Mouse (Mus musculus): Measurements from ENCODE around the gene Galr2. TPM values are rescaled to one million over a fixed set of nuclear protein-coding genes. Genes with fewer than 3 reads are reported as not detected.
"Not testable (repeated sequence)": the region's sequence is repeated elsewhere in the genome, so short reads cannot be mapped to it uniquely, and the experiment has no call there.

Gene Galr2
- polyA plus RNA-seq, 1 experiment: 15.3 TPM

GRCm38 (mm10) chr11:116267637-116268036 is 13.1 kb upstream of the Galr2 start:
- WGBS: 88% methylated on average over 8 of the region's 8 CpGs
- DNase-seq (ENCODE audit: low read depth, low spot score): no peak

GRCm38 (mm10) chr11:116268313-116268712 is 12.4 kb upstream of the Galr2 start:
- no peak for DNase-seq (ENCODE audit: low read depth, low spot score)

GRCm38 (mm10) chr11:116269560-116269959 is 11.2 kb upstream of the Galr2 start:
- 89% methylated on average over 8 of the region's 8 CpGs for WGBS
- DNase-seq (ENCODE audit: low read depth, low spot score): no peak

More at GRCm38 (mm10) chr11:116268313-116268712, 12.4 kb upstream of the Galr2 start:
- 75% methylated on average over 6 of the region's 6 CpGs for WGBS

- 29% methylated on average over 12 of the region's 12 CpGs for WGBS
- no peak for DNase-seq (ENCODE audit: low read depth, low spot score)
These were observed 7.9 kb upstream of the Galr2 start for GRCm38 (mm10) chr11:116272589-116273468.

- under 1% methylated on average over 39 of the region's 39 CpGs for WGBS
- DNase-seq (ENCODE audit: low read depth, low spot score): no peak
These were observed 7.2 kb upstream of the Galr2 start for GRCm38 (mm10) chr11:116273469-116274044.

GRCm38 (mm10) chr11:116274045-116274666 is 6.6 kb upstream of the Galr2 start, which contains the start of gene Srp68:
Gene Srp68 (minus strand): TSS chr11:116274217.
- peak; percentile 82 for DNase-seq (ENCODE audit: low read depth, low spot score)
- WGBS: 1% methylated on average over 32 of the region's 32 CpGs

- WGBS: 93% methylated on average over 1 of the region's 1 CpGs
- DNase-seq (ENCODE audit: low read depth, low spot score): not testable (repeated sequence)
These were observed 3.6 kb upstream of the Galr2 start for GRCm38 (mm10) chr11:116277184-116277583.

GRCm38 (mm10) chr11:116281671-116282070 is 932 bp downstream of the Galr2 start:
- no peak for DNase-seq (ENCODE audit: low read depth, low spot score)
- WGBS: 5% methylated on average over 18 of the region's 18 CpGs

GRCm38 (mm10) chr11:116282089-116282488 is 1.4 kb downstream of the Galr2 start:
- no peak for DNase-seq (ENCODE audit: low read depth, low spot score)
- under 1% methylated on average over 11 of the region's 11 CpGs for WGBS

GRCm38 (mm10) chr11:116282912-116283521 is 2.3 kb downstream of the Galr2 start:
- no peak for DNase-seq (ENCODE audit: low read depth, low spot score)
- 8% methylated on average over 48 of the region's 48 CpGs for WGBS

GRCm38 (mm10) chr11:116283982-116284381 is 3.2 kb downstream of the Galr2 start:
- 42% methylated on average over 6 of the region's 6 CpGs for WGBS
- no peak for DNase-seq (ENCODE audit: low read depth, low spot score)

- DNase-seq (ENCODE audit: low read depth, low spot score): no peak
- 71% methylated on average over 7 of the region's 7 CpGs for WGBS
These were observed 5.0 kb downstream of the Galr2 start for GRCm38 (mm10) chr11:116285770-116286191.

- WGBS: 77% methylated on average over 5 of the region's 5 CpGs
- DNase-seq (ENCODE audit: low read depth, low spot score): no peak
These were observed 6.6 kb downstream of the Galr2 start for GRCm38 (mm10) chr11:116287351-116287750.

GRCm38 (mm10) chr11:116290556-116290955 is 9.8 kb downstream of the Galr2 start:
- no peak for DNase-seq (ENCODE audit: low read depth, low spot score)
- 79% methylated on average over 8 of the region's 8 CpGs for WGBS

GRCm38 (mm10) chr11:116292401-116292800 is 11.7 kb downstream of the Galr2 start:
- 94% methylated on average over 13 of the region's 13 CpGs for WGBS
- no peak for DNase-seq (ENCODE audit: low read depth, low spot score)

GRCm38 (mm10) chr11:116293538-116294137 is 12.9 kb downstream of the Galr2 start:
- WGBS: 74% methylated on average over 12 of the region's 12 CpGs
- no peak for DNase-seq (ENCODE audit: low read depth, low spot score)

- WGBS: 29% methylated on average over 5 of the region's 5 CpGs
- DNase-seq (ENCODE audit: low read depth, low spot score): peak; percentile 59
These were observed 13.6 kb downstream of the Galr2 start for GRCm38 (mm10) chr11:116294319-116294718.

GRCm38 (mm10) chr11:116296191-116296734 is 15.5 kb downstream of the Galr2 start:
- WGBS: 84% methylated on average over 8 of the region's 8 CpGs
- no peak for DNase-seq (ENCODE audit: low read depth, low spot score)

GRCm38 (mm10) chr11:116297017-116297416 is 16.3 kb downstream of the Galr2 start:
- 69% methylated on average over 3 of the region's 3 CpGs for WGBS

More at GRCm38 (mm10) chr11:116297017-116297416, 16.3 kb downstream of the Galr2 start:
- no peak for DNase-seq (ENCODE audit: low read depth, low spot score)
